Mouse (Mus musculus): Measurements from ENCODE around the gene Dis3l2. TPM values are rescaled to one million over a fixed set of nuclear protein-coding genes. Genes with fewer than 3 reads are reported as not detected.

Gene Dis3l2
- total RNA-seq, 1 experiment: 9.6 TPM

- H3K27ac ChIP-seq (ENCODE audit: insufficient read depth, low read depth, low read length, poor library complexity, severe bottlenecking): no peak overlapping the region
- H3K9ac ChIP-seq (ENCODE audit: insufficient read depth, low read depth, low read length, poor library complexity, severe bottlenecking): no peak overlapping the region
- TF ChIP-seq ZC3H11A (IDR thresholded peaks at IDR 0.05; ENCODE audit: borderline replicate concordance, low read depth, low read length) (no peak), MAFK (IDR thresholded peaks at IDR 0.05; ENCODE audit: insufficient read depth, low read depth, low read length) (no peak), ZNF384 (IDR thresholded peaks at IDR 0.05; ENCODE audit: low read depth, low read length) (no peak), CHD2 (IDR thresholded peaks at IDR 0.05; ENCODE audit: low read depth, low read length) (no peak), HCFC1 (IDR thresholded peaks at IDR 0.05; ENCODE audit: borderline replicate concordance, insufficient read depth, low read length) (no peak)
- H3K9me3 ChIP-seq (ENCODE audit: control insufficient read depth, insufficient read depth, low read depth, low read length): no peaks in the 10 kb centered on the region
- no peak overlapping the region for H3K4me3 ChIP-seq (ENCODE audit: insufficient read depth in 1 of 2, low read depth in 1 of 2, low read length in 2 of 2, poor library complexity in 1 of 2, severe bottlenecking in 1 of 2)
- H3K36me3 ChIP-seq (ENCODE audit: control insufficient read depth, insufficient read depth, low read length, poor library complexity, severe bottlenecking): no peaks in the 10 kb centered on the region
- no peak for DNase-seq (ENCODE audit: low read depth, low spot score)
- in situ Hi-C loops (cut with MboI; ENCODE audit: low sequenced_read_pairs in 2 of 2, unreplicated experiment in 2 of 2): no loop called here
- peaks cover 2 to 17% of the 10 kb centered on the region in 2 experiments; a peak in 3 of 4 replicates for H3K4me1 ChIP-seq (ENCODE audit: control insufficient read depth in 2 of 2, insufficient read depth in 2 of 2, low read length in 2 of 2, poor library complexity in 1 of 2)
Observed at GRCm38 (mm10) chr1:87038477-87039070, 335.0 kb downstream of the Dis3l2 start.

GRCm38 (mm10) chr1:87041119-87041518 lies 337.5 kb downstream of the Dis3l2 start:
- Histone ChIP-seq H3K9ac (ENCODE audit: insufficient read depth, low read depth, low read length, poor library complexity, severe bottlenecking) (no peak overlapping the region), H3K36me3 (ENCODE audit: control insufficient read depth, insufficient read depth, low read length, poor library complexity, severe bottlenecking) (no peaks in the 10 kb centered on the region), H3K27ac (ENCODE audit: insufficient read depth, low read depth, low read length, poor library complexity, severe bottlenecking) (no peak overlapping the region), H3K9me3 (ENCODE audit: control insufficient read depth, insufficient read depth, low read depth, low read length) (no peaks in the 10 kb centered on the region), H3K4me3 (ENCODE audit: insufficient read depth in 1 of 2, low read depth in 1 of 2, low read length in 2 of 2, poor library complexity in 1 of 2, severe bottlenecking in 1 of 2) (no peak overlapping the region), H3K4me1 (ENCODE audit: control insufficient read depth in 2 of 2, insufficient read depth in 2 of 2, low read length in 2 of 2, poor library complexity in 1 of 2) (peaks cover 0 to 5% of the 10 kb centered on the region in 2 experiments; a peak in 2 of 4 replicates)
- TF ChIP-seq ZNF384 (IDR thresholded peaks at IDR 0.05; ENCODE audit: low read depth, low read length) (no peak), CHD2 (IDR thresholded peaks at IDR 0.05; ENCODE audit: low read depth, low read length) (no peak), ZC3H11A (IDR thresholded peaks at IDR 0.05; ENCODE audit: borderline replicate concordance, low read depth, low read length) (no peak), MAFK (IDR thresholded peaks at IDR 0.05; ENCODE audit: insufficient read depth, low read depth, low read length) (no peak), HCFC1 (IDR thresholded peaks at IDR 0.05; ENCODE audit: borderline replicate concordance, insufficient read depth, low read length) (no peak)
- peak; percentile 69 for DNase-seq (ENCODE audit: low read depth, low spot score)
- in situ Hi-C loops (cut with MboI; ENCODE audit: low sequenced_read_pairs in 2 of 2, unreplicated experiment in 2 of 2): no loop called here

- in situ Hi-C loops (cut with MboI; ENCODE audit: low sequenced_read_pairs in 2 of 2, unreplicated experiment in 2 of 2): no loop called here
- no peaks in the 10 kb centered on the region for H3K9me3 ChIP-seq (ENCODE audit: control insufficient read depth, insufficient read depth, low read depth, low read length)
- no peaks in the 10 kb centered on the region for H3K4me1 ChIP-seq (ENCODE audit: control insufficient read depth in 2 of 2, insufficient read depth in 2 of 2, low read length in 2 of 2, poor library complexity in 1 of 2)
- H3K9ac ChIP-seq (ENCODE audit: insufficient read depth, low read depth, low read length, poor library complexity, severe bottlenecking): no peak overlapping the region
- no peak overlapping the region for H3K27ac ChIP-seq (ENCODE audit: insufficient read depth, low read depth, low read length, poor library complexity, severe bottlenecking)
- DNase-seq (ENCODE audit: low read depth, low spot score): peak; percentile 44
- peaks cover 2% of the 10 kb centered on the region; the same call in 1 of the 2 replicates for H3K36me3 ChIP-seq (ENCODE audit: control insufficient read depth, insufficient read depth, low read length, poor library complexity, severe bottlenecking)
- no peak overlapping the region for H3K4me3 ChIP-seq (ENCODE audit: insufficient read depth in 1 of 2, low read depth in 1 of 2, low read length in 2 of 2, poor library complexity in 1 of 2, severe bottlenecking in 1 of 2)
- TF ChIP-seq MAFK (IDR thresholded peaks at IDR 0.05; ENCODE audit: insufficient read depth, low read depth, low read length) (no peak), ZNF384 (IDR thresholded peaks at IDR 0.05; ENCODE audit: low read depth, low read length) (no peak), ZC3H11A (IDR thresholded peaks at IDR 0.05; ENCODE audit: borderline replicate concordance, low read depth, low read length) (peak; percentile 90)
Observed at GRCm38 (mm10) chr1:87041814-87042438, 338.3 kb downstream of the Dis3l2 start.

GRCm38 (mm10) chr1:87050072-87050471 lies 346.5 kb downstream of the Dis3l2 start:
- Histone ChIP-seq H3K27ac (ENCODE audit: insufficient read depth, low read depth, low read length, poor library complexity, severe bottlenecking) (no peak overlapping the region), H3K9me3 (ENCODE audit: control insufficient read depth, insufficient read depth, low read depth, low read length) (no peaks in the 10 kb centered on the region), H3K4me3 (ENCODE audit: insufficient read depth in 1 of 2, low read depth in 1 of 2, low read length in 2 of 2, poor library complexity in 1 of 2, severe bottlenecking in 1 of 2) (no peak overlapping the region), H3K9ac (ENCODE audit: insufficient read depth, low read depth, low read length, poor library complexity, severe bottlenecking) (no peak overlapping the region), H3K4me1 (ENCODE audit: control insufficient read depth in 2 of 2, insufficient read depth in 2 of 2, low read length in 2 of 2, poor library complexity in 1 of 2) (no peaks in the 10 kb centered on the region), H3K36me3 (ENCODE audit: control insufficient read depth, insufficient read depth, low read length, poor library complexity, severe bottlenecking) (peaks cover 7% of the 10 kb centered on the region; the same call in 1 of the 2 replicates)
- in situ Hi-C loops (cut with MboI; ENCODE audit: low sequenced_read_pairs in 2 of 2, unreplicated experiment in 2 of 2): no loop called here
- TF ChIP-seq CHD2 (IDR thresholded peaks at IDR 0.05; ENCODE audit: low read depth, low read length) (no peak), MAFK (IDR thresholded peaks at IDR 0.05; ENCODE audit: insufficient read depth, low read depth, low read length) (no peak), ZC3H11A (IDR thresholded peaks at IDR 0.05; ENCODE audit: borderline replicate concordance, low read depth, low read length) (no peak), HCFC1 (IDR thresholded peaks at IDR 0.05; ENCODE audit: borderline replicate concordance, insufficient read depth, low read length) (no peak), ZNF384 (IDR thresholded peaks at IDR 0.05; ENCODE audit: low read depth, low read length) (no peak)
- no peak for DNase-seq (ENCODE audit: low read depth, low spot score)

All from ES-E14 (cell line).